Mouse (Mus musculus): ENCODE measurements around the gene Lzts2.
A peak's percentile ranks its signal among the peaks of the same experiment; 100 is the strongest.

Lzts2 gene

GRCm38 (mm10) chr19:45014335-45014971 is at the start of gene Lzts2:
Gene Lzts2 (plus strand): TSS chr19:45014414.
- DNase-seq (ENCODE audit: low read depth, low spot score): peak; percentile 55
- H3K36me3 ChIP-seq (ENCODE audit: control insufficient read depth, insufficient read depth, low read length, poor library complexity, severe bottlenecking): peaks cover 5% of the 10 kb centered on the region
- H3K27me3 ChIP-seq (ENCODE audit: control insufficient read depth, insufficient read depth, low read length, poor library complexity, severe bottlenecking): no peaks in the 10 kb centered on the region; the same call in 1 of the 2 replicates

- Histone ChIP-seq H3K36me3 (ENCODE audit: control insufficient read depth, insufficient read depth, low read length, poor library complexity, severe bottlenecking) (peaks cover 14% of the 10 kb centered on the region), H3K27me3 (ENCODE audit: control insufficient read depth, insufficient read depth, low read length, poor library complexity, severe bottlenecking) (no peaks in the 10 kb centered on the region)
- no peak for DNase-seq (ENCODE audit: low read depth, low spot score)
These were observed 48.2 kb upstream of the Lzts2 start for GRCm38 (mm10) chr19:44965978-44966377.

DNA sequence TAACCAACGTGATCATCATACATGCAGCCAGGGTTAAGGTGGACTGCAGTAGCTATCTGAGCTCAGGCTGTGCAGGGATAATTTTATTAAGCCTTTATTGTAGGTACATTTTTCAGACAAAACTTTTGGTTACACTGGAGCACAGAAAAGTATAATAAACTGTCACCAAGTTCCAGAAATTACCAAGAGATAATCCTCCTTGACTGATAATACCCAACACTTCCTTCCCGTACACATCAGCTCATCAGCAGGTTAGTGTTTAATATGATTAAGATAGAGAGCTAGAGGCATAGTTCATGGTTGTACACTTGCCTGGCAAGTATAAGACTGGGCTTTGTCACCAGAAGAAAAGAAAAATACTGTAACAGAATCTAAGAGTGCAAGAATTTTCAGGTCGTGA is 45.9 kb upstream of the Lzts2 start:
- H3K27me3 ChIP-seq (ENCODE audit: control insufficient read depth, insufficient read depth, low read length, poor library complexity, severe bottlenecking): no peaks in the 10 kb centered on the region
- no peak for DNase-seq (ENCODE audit: low read depth, low spot score)
- H3K36me3 ChIP-seq (ENCODE audit: control insufficient read depth, insufficient read depth, low read length, poor library complexity, severe bottlenecking): peaks cover 15% of the 10 kb centered on the region

DNA sequence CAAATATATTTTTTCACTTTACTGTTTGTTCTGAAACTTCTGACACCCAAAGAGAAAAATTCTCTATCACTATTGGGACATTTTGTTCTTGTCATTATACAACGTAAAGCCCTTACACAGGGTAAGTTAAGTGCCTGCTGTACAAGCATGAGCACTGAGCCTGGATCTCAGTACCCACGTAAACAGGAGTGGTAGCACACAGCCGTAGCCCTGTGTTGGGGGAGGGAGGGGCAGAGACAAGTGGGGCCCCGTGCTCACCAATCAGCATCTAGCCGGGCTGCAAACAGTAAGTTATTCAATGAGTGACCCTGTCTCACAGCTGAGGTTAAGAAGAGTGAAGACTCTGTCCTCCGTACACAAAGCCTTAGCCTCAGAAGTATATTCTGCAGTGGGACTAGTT is 37.6 kb upstream of the Lzts2 start:
- no peaks in the 10 kb centered on the region for H3K27me3 ChIP-seq (ENCODE audit: control insufficient read depth, insufficient read depth, low read length, poor library complexity, severe bottlenecking)
- peaks cover 18% of the 10 kb centered on the region for H3K36me3 ChIP-seq (ENCODE audit: control insufficient read depth, insufficient read depth, low read length, poor library complexity, severe bottlenecking)

GRCm38 (mm10) chr19:44977148-44977547 is 37.1 kb upstream of the Lzts2 start:
- H3K27me3 ChIP-seq (ENCODE audit: control insufficient read depth, insufficient read depth, low read length, poor library complexity, severe bottlenecking): no peaks in the 10 kb centered on the region
- DNase-seq (ENCODE audit: low read depth, low spot score): no peak
- H3K36me3 ChIP-seq (ENCODE audit: control insufficient read depth, insufficient read depth, low read length, poor library complexity, severe bottlenecking): peaks cover 18% of the 10 kb centered on the region

More for the DNA sequence above, 37.6 kb upstream of the Lzts2 start:
- DNase-seq (ENCODE audit: low read depth, low spot score): no peak

DNA sequence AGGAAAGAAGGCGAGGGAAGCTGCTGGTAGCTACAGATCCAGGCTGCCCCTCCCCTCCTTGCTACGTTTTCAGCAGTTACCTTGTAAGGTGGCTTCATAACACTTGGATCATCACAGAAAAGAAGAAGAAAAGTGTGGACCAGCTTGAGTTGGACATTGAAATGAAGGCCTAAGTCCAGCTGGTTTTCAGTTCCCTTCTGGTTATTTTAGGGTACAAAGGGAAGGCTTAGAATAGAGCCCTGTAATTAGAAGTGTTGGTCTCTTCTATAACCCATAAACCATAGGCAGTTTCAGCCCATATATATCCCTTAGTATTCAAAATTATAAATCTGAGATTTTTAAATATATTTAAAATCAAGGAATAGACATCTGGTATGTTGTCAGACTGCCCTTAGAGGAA is 33.4 kb upstream of the Lzts2 start:
- DNase-seq (ENCODE audit: low read depth, low spot score): no peak
- peaks cover 14% of the 10 kb centered on the region; the same call in 1 of the 2 replicates for H3K36me3 ChIP-seq (ENCODE audit: control insufficient read depth, insufficient read depth, low read length, poor library complexity, severe bottlenecking)
- no peaks in the 10 kb centered on the region for H3K27me3 ChIP-seq (ENCODE audit: control insufficient read depth, insufficient read depth, low read length, poor library complexity, severe bottlenecking)

GRCm38 (mm10) chr19:44982477-44983115 is 31.6 kb upstream of the Lzts2 start:
- no peak for DNase-seq (ENCODE audit: low read depth, low spot score)
- H3K36me3 ChIP-seq (ENCODE audit: control insufficient read depth, insufficient read depth, low read length, poor library complexity, severe bottlenecking): peaks cover 11% of the 10 kb centered on the region; the same call in 1 of the 2 replicates
- no peaks in the 10 kb centered on the region for H3K27me3 ChIP-seq (ENCODE audit: control insufficient read depth, insufficient read depth, low read length, poor library complexity, severe bottlenecking)

DNA sequence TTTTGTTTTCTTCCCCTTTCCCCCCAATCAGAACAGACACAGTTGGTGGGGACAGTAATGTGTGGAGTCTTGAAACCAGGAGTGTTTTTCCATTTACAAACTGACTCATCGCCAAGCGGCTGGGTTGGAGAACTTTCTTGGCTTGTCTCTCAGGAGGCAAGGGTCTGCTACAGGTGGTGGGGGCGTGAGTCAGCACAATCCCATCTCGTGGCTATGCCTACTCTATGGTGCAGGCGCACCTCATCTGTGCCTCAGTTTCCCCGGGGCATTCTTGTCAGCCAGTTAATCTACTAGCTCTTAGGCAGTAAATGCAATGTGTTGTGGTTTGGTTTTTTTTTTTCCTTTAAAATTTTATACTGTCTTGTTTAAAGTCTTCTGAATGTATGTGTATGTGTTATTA is 30.8 kb upstream of the Lzts2 start:
- H3K27me3 ChIP-seq (ENCODE audit: control insufficient read depth, insufficient read depth, low read length, poor library complexity, severe bottlenecking): no peaks in the 10 kb centered on the region
- DNase-seq (ENCODE audit: low read depth, low spot score): no peak
- peaks cover 7% of the 10 kb centered on the region; the same call in 1 of the 2 replicates for H3K36me3 ChIP-seq (ENCODE audit: control insufficient read depth, insufficient read depth, low read length, poor library complexity, severe bottlenecking)

DNA sequence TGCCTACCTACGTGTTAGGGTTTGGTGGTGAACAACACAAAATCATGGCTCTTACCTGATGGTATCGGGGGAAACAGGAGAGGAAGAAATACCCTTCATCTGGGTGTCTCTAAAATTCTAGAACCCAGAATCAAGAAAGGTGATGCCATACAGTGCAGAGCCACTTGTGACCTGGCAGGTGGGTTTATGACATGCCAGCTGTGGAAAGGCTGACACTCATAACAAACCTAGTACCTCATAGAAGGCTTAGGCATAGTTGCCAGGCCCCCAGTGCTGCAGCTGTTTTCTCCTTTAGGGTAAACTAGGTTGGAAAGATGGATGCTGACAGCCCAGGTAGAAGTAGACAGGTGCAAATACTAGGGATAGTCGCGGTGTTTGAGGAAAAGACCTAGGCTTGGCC is 29.8 kb upstream of the Lzts2 start:
- H3K36me3 ChIP-seq (ENCODE audit: control insufficient read depth, insufficient read depth, low read length, poor library complexity, severe bottlenecking): 0 out of 2 replicates have a peak, but pooled peaks cover 3% of the 10 kb centered on the region
- no peak for DNase-seq (ENCODE audit: low read depth, low spot score)
- H3K27me3 ChIP-seq (ENCODE audit: control insufficient read depth, insufficient read depth, low read length, poor library complexity, severe bottlenecking): no peaks in the 10 kb centered on the region

GRCm38 (mm10) chr19:44985159-44985988 is 28.8 kb upstream of the Lzts2 start:
- no peak for DNase-seq (ENCODE audit: low read depth, low spot score)
- Histone ChIP-seq H3K27me3 (ENCODE audit: control insufficient read depth, insufficient read depth, low read length, poor library complexity, severe bottlenecking) (no peaks in the 10 kb centered on the region), H3K36me3 (ENCODE audit: control insufficient read depth, insufficient read depth, low read length, poor library complexity, severe bottlenecking) (0 out of 2 replicates have a peak, but pooled peaks cover 3% of the 10 kb centered on the region)

DNA sequence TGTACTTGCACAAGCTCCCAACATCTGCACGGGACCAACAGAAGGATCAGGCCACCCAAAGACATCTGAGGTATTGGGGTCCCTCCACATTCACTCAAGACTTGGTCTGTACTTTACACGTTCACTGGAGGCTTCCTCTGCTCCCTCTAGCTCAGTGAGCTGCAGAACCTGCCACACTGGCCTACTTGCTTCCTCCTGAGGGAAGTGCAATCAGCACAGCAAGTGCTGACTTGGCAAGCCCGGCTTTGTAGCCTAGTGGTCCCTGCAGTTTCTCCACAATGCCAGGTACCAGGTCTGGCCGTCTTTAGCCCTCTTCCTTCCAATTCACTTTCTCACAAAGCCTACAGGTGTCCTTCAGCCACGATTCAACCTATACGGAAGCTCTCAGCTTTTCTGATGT is 27.2 kb upstream of the Lzts2 start:
- DNase-seq (ENCODE audit: low read depth, low spot score): no peak
- Histone ChIP-seq H3K27me3 (ENCODE audit: control insufficient read depth, insufficient read depth, low read length, poor library complexity, severe bottlenecking) (no peaks in the 10 kb centered on the region), H3K36me3 (ENCODE audit: control insufficient read depth, insufficient read depth, low read length, poor library complexity, severe bottlenecking) (no peaks in the 10 kb centered on the region)

DNA sequence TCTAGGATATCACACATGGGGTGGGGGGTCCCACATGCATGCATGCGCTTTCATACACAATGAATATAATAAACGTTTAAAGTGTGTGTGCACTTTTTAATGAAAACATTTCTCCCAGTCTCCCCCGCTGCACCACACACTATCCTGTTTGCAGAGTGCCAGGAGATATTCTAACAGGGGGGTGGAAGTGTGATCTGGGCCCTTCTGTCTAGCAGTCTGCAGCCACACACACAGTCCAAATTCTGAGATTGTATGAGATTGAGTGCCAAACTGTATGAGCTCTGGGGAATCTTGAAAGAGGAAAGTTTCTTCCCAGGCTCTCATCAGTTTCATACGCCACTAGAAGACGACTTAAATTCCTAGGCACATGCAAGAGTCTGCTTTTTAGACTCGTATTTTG is 26.4 kb upstream of the Lzts2 start:
- no peak for DNase-seq (ENCODE audit: low read depth, low spot score)
- Histone ChIP-seq H3K36me3 (ENCODE audit: control insufficient read depth, insufficient read depth, low read length, poor library complexity, severe bottlenecking) (no peaks in the 10 kb centered on the region), H3K27me3 (ENCODE audit: control insufficient read depth, insufficient read depth, low read length, poor library complexity, severe bottlenecking) (no peaks in the 10 kb centered on the region)

DNA sequence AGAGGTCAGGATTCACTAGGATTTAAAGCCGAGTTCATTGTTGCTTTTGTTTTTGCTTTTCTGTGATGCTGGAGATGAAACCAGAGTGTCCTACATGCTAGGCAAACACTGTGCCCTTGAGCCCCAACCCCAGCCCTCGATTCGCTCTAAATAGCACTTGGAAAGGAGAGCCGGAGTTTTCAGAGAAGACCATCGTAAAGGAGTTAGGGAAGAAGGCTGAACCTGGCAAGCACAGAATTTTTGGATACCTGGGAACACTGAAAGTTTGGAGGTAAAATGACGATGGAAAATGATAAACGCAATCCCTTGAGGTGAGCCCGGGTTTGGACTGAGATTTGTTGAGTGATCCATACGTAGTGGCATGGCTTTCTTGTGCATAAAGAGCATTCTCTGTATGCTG is 25.9 kb upstream of the Lzts2 start:
- Histone ChIP-seq H3K36me3 (ENCODE audit: control insufficient read depth, insufficient read depth, low read length, poor library complexity, severe bottlenecking) (no peaks in the 10 kb centered on the region), H3K27me3 (ENCODE audit: control insufficient read depth, insufficient read depth, low read length, poor library complexity, severe bottlenecking) (no peaks in the 10 kb centered on the region)
- DNase-seq (ENCODE audit: low read depth, low spot score): no peak

- peak; percentile 40 for DNase-seq (ENCODE audit: low read depth, low spot score)
- Histone ChIP-seq H3K27me3 (ENCODE audit: control insufficient read depth, insufficient read depth, low read length, poor library complexity, severe bottlenecking) (no peaks in the 10 kb centered on the region), H3K36me3 (ENCODE audit: control insufficient read depth, insufficient read depth, low read length, poor library complexity, severe bottlenecking) (no peaks in the 10 kb centered on the region)
These were observed 25.2 kb upstream of the Lzts2 start, which contains the start of gene Sema4g for GRCm38 (mm10) chr19:44988831-44989566. Gene Sema4g (plus strand): TSS chr19:44989101.

Data from splenic B cell, adult 2 months (primary cell).